Mouse (Mus musculus) heart, postnatal 14 days (tissue): ENCODE measurements at regions not wholly inside any gene's neighbourhood (a gene's known extent, or its start where the extent isn't known, plus 50 kb on each side); places are given as distances from the start of the nearest gene placed in this dataset.
"Not testable (repeated sequence)": the region's sequence is repeated elsewhere in the genome, so short reads cannot be mapped to it uniquely, and the experiment has no call there.

Experiments
- DNase-seq, 2 experiments: peaks; one replicate each; pipeline ENCODE4 v3.0.0; 2021 to 2022
- intact Hi-C: fragments of 180-260 bp; cut with DNase I; formaldehyde crosslinking; loops from one replicate; pipeline ENCODE4 v1.15.1; 2025

DNA sequence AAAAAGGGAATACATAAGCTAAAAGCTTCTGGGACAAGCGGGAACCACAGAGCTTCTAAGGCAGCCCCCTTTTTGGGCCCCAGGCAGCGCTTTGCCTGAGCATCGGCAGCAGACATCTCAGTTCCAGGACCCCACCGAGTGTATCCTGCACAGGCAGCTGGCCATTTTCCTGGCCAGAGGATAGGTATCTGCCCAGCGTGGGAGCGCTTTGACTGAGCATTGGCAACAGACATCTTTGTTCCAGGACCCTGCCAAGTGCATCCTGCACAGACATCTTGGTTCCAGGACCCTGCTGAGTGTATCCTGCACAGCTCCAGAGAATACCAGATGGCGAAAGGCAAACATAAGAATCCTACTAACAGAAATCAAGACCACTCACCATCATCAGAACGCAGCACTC, 83.8 kb downstream of the Cypt2 start:
- not testable (repeated sequence) for DNase-seq
- intact Hi-C loops, result loop anchor here (10.0 kb wide), 1 partner anchor 399 kb away; no protein-coding TSS in a partner anchor
